Mouse (Mus musculus): ENCODE results near the gene Gm45717.

The Gm45717 gene

GRCm38 (mm10) chr7:140967862-140968591, 12.3 kb upstream of the Gm45717 start:
- no peak for DNase-seq (ENCODE audit: low read depth)

- DNase-seq (ENCODE audit: low read depth), result no peak
These were observed 11.2 kb upstream of the Gm45717 start, which contains the start of gene Ifitm1 for GRCm38 (mm10) chr7:140966921-140967320. Gene Ifitm1, plus strand, starts transcription at chr7:140967221.

- no peak for DNase-seq (ENCODE audit: low read depth)
These were observed 7.0 kb upstream of the Gm45717 start for GRCm38 (mm10) chr7:140962733-140963132.

GRCm38 (mm10) chr7:140961416-140961815, 5.7 kb upstream of the Gm45717 start:
- no peak for DNase-seq (ENCODE audit: low read depth)

- no peak for DNase-seq (ENCODE audit: low read depth)
These were observed 4.3 kb upstream of the Gm45717 start for GRCm38 (mm10) chr7:140960026-140960425.

- DNase-seq (ENCODE audit: low read depth), result peak; percentile 82
These were observed 3.6 kb upstream of the Gm45717 start for GRCm38 (mm10) chr7:140959181-140959901.

- no peak for DNase-seq (ENCODE audit: low read depth)
These were observed 776 bp upstream of the Gm45717 start for GRCm38 (mm10) chr7:140956556-140956869.

GRCm38 (mm10) chr7:140955342-140955741, 395 bp downstream of the Gm45717 start:
- DNase-seq (ENCODE audit: low read depth), result peak; percentile 66

GRCm38 (mm10) chr7:140954733-140955071, 1.0 kb downstream of the Gm45717 start:
- peak; percentile 56 for DNase-seq (ENCODE audit: low read depth)

- DNase-seq (ENCODE audit: low read depth), result no peak
These were observed 1.7 kb downstream of the Gm45717 start for GRCm38 (mm10) chr7:140953800-140954732.

GRCm38 (mm10) chr7:140953133-140953532, 2.6 kb downstream of the Gm45717 start:
- DNase-seq (ENCODE audit: low read depth), result no peak

- no peak for DNase-seq (ENCODE audit: low read depth)
These were observed 3.3 kb downstream of the Gm45717 start for GRCm38 (mm10) chr7:140952441-140952840.

- DNase-seq (ENCODE audit: low read depth), result no peak
These were observed 4.0 kb downstream of the Gm45717 start for GRCm38 (mm10) chr7:140951765-140952164.

GRCm38 (mm10) chr7:140951051-140951450, 4.7 kb downstream of the Gm45717 start:
- DNase-seq (ENCODE audit: low read depth), result no peak

GRCm38 (mm10) chr7:140949824-140950530, 5.8 kb downstream of the Gm45717 start, which contains the start of gene Ifitm5:
Gene Ifitm5, minus strand, starts transcription at chr7:140950291.
- no peak for DNase-seq (ENCODE audit: low read depth)

- DNase-seq (ENCODE audit: low read depth), result no peak
These were observed 6.5 kb downstream of the Gm45717 start for GRCm38 (mm10) chr7:140949255-140949654.

GRCm38 (mm10) chr7:140948161-140948560, 7.6 kb downstream of the Gm45717 start:
- DNase-seq (ENCODE audit: low read depth), result no peak

- peak; percentile 81 for DNase-seq (ENCODE audit: low read depth)
These were observed 8.8 kb downstream of the Gm45717 start for GRCm38 (mm10) chr7:140946980-140947379.

- DNase-seq (ENCODE audit: low read depth), result no peak
These were observed 9.4 kb downstream of the Gm45717 start for GRCm38 (mm10) chr7:140946311-140946710.

GRCm38 (mm10) chr7:140945247-140945646, 10.5 kb downstream of the Gm45717 start:
- no peak for DNase-seq (ENCODE audit: low read depth)

GRCm38 (mm10) chr7:140944236-140944635, 11.5 kb downstream of the Gm45717 start:
- DNase-seq (ENCODE audit: low read depth), result no peak

GRCm38 (mm10) chr7:140943356-140943755, 12.4 kb downstream of the Gm45717 start:
- DNase-seq (ENCODE audit: low read depth), result no peak

Data from induced T-regulatory cell, adult 2 months (primary cell).